Mouse (Mus musculus) thymus, adult 2 months (tissue): ENCODE results near the gene Cep78. TPM values are rescaled to one million over a fixed set of nuclear protein-coding genes. Genes with fewer than 3 reads are reported as not detected.

Source experiments
- DNase-seq: peaks from one replicate; pipeline ENCODE4 v3.0.0; 2021
- H3K27ac ChIP-seq: fragments of 200-500 bp; 2 replicates; pipeline ENCODE4 v1.5.1; 2012; ENCODE audit warnings: low read length, control low read depth; ENCODE audit not compliant: control insufficient read depth, insufficient read depth
- H3K27me3 ChIP-seq: fragments of 200-500 bp; 2 replicates; pipeline ENCODE4 v1.6.1; 2012; ENCODE audit warnings: mild to moderate bottlenecking, low read length, moderate library complexity, mixed read lengths; ENCODE audit not compliant: control insufficient read depth, insufficient read depth
- H3K36me3 ChIP-seq: fragments of 200-500 bp; 2 replicates; pipeline ENCODE4 v1.6.1; 2012; ENCODE audit warnings: mild to moderate bottlenecking, low read length, moderate library complexity; ENCODE audit not compliant: control insufficient read depth, insufficient read depth
- H3K4me1 ChIP-seq: fragments of 200-500 bp; replicated peaks from 2 replicates; pipeline ENCODE4 v1.6.1; 2012; ENCODE audit warnings: low read length; ENCODE audit not compliant: control insufficient read depth, insufficient read depth
- H3K4me3 ChIP-seq: fragments of 200-500 bp; 2 replicates; pipeline ENCODE4 v1.5.1; 2012; ENCODE audit warnings: mild to moderate bottlenecking, low read length, control low read depth, moderate library complexity; ENCODE audit not compliant: control insufficient read depth, insufficient read depth
- CTCF ChIP-seq: fragments of 200-500 bp; IDR thresholded peaks from 2 replicates; pipeline ENCODE4 v1.5.1; 2012; ENCODE audit warnings: mild to moderate bottlenecking, control low read depth, low read length, moderate library complexity, borderline replicate concordance; ENCODE audit not compliant: control insufficient read depth, poor library complexity, insufficient read depth; ENCODE audit errors: extremely low read depth
- POLR2A ChIP-seq: fragments of 200-500 bp; IDR thresholded peaks from 2 replicates; pipeline ENCODE4 v1.6.1; 2012; ENCODE audit warnings: mild to moderate bottlenecking, low read length, control low read depth, moderate library complexity; ENCODE audit not compliant: control insufficient read depth, poor library complexity, insufficient read depth; ENCODE audit errors: extremely low read depth
- WGBS: fragments of 180-500 bp; shearing (Covaris S2); methylation state at CpG from one replicate; pipeline ENCODE4 v1.1.7; 2018; 5-methylcytosine and 5-hydroxymethylcytosine counted together
- polyA plus RNA-seq: library from polyadenylated mRNA; depleted of rRNA; stranded (reverse); fragments of >200 nt; gene quantifications from 2 replicates; pipeline ENCODE4 v1.2.3, GENCODE M21; 2012

The Cep78 gene
- polyA plus RNA-seq, 1 experiment, result 3.8 TPM

DNA sequence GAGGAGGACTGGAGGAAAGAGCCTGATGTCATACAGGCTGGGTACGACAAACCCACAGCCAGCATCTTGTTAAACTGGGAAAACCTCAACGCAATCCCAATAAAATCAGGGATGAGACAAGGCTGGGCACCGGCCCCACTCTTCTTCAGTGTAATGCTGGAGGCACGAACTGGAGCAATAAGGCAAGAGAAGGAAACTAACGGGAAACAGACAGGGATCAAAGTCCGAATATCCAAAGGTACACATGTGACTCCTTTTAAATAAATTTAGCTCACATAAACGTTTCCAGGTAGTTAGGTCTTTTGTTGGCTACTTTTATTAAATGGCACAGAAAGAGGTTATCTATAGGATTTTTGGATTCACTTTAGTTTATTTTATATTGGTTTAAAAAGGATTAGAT is 36.4 kb downstream of the Cep78 start:
- H3K36me3 ChIP-seq, result no peaks in the 10 kb centered on the region
- WGBS, result 94% methylated on average over 7 of the region's 7 CpGs
- H3K4me3 ChIP-seq, result no peak overlapping the region

DNA sequence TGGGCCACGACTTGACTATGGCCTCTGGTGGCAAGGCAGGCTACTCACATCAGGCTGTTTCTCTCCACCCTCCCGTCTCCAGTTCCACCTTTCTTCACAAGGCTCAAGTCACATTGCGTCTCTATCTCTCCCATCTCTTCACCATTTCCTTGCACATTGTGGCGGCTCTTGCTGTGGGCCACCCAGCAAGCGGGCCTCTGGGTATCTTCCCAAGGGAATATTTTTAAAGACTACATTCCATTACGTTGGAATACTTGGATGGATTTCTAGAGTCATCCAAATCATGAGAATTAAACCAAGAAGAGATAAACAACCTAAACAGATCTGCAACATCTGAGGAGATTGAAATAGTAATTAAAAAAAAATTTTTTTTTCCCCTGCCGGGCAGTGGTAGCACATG is 37.6 kb downstream of the Cep78 start, which contains the start of gene Psat1:
Gene Psat1 (minus strand): TSS at position 101 of the 400 bp plus-strand sequence.
- H3K4me3 ChIP-seq, result no peak within 1 kb of the TSS
- whole genome bisulfite sequencing, result 93% methylated on average over 7 of the region's 7 CpGs
- H3K27ac ChIP-seq, result no peak within 1 kb of the TSS
- H3K4me1 ChIP-seq, result no peaks in the 10 kb centered on the region
- TF ChIP-seq POLR2A (no peak), CTCF (no peak)
- DNase-seq, result no peak
- H3K27me3 ChIP-seq, result no peaks in the 10 kb centered on the region
- H3K36me3 ChIP-seq, result no peaks in the 10 kb centered on the region

More for the DNA sequence above, 36.4 kb downstream of the Cep78 start:
- no peak overlapping the region for H3K27ac ChIP-seq
- no peaks in the 10 kb centered on the region for H3K4me1 ChIP-seq
- H3K27me3 ChIP-seq, result no peaks in the 10 kb centered on the region
- DNase-seq, result no peak
- TF ChIP-seq CTCF, result no peak
- TF ChIP-seq POLR2A, result no peak

DNA sequence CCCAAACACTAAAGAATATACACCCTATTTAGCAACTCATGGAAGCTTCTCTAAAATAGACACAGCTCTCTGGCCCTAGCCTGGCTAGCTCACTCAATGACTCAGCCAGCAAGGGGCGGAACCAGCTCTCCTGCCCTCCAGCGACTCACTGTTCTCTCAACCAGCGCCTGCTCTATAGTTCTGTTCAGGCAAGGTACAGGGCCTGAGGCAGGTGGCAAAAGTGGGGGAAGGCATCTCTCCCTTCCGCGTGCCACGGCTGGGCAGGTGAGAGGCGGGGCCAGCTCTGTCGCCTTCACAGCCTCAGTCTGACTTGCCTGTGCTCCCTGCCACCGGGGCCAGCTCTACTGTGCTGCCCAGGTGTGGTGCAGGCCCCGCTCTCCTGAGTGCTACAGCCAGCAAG is 38.1 kb downstream of the Cep78 start:
- WGBS, result 82% methylated on average over 10 of the region's 10 CpGs
- Histone ChIP-seq H3K27me3 (no peaks in the 10 kb centered on the region), H3K27ac (no peak overlapping the region), H3K36me3 (no peaks in the 10 kb centered on the region), H3K4me1 (no peaks in the 10 kb centered on the region), H3K4me3 (no peak overlapping the region)
- TF ChIP-seq POLR2A, result no peak
- no peak for TF ChIP-seq CTCF
- DNase-seq, result no peak

DNA sequence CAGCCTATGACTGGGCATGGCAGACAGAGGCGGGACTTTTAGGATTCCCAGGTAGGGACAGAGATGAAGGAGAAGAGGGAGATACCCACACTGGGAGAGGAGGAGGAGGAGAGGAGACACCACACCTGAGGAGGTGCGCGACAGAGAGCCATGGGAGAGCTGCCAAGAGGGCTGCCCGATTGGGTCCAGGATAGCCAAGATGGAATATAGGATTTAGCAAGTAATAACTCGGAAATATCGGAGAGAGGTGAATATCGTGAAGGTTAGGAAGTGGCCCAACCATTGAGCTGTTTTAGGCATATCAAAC is 41.7 kb downstream of the Cep78 start:
- Histone ChIP-seq H3K27ac (no peak overlapping the region), H3K27me3 (no peaks in the 10 kb centered on the region), H3K4me3 (no peak overlapping the region), H3K4me1 (no peaks in the 10 kb centered on the region), H3K36me3 (no peaks in the 10 kb centered on the region)
- DNase-seq, result no peak
- 97% methylated on average over 7 of the region's 7 CpGs for WGBS
- no peak for TF ChIP-seq POLR2A
- no peak for TF ChIP-seq CTCF

DNA sequence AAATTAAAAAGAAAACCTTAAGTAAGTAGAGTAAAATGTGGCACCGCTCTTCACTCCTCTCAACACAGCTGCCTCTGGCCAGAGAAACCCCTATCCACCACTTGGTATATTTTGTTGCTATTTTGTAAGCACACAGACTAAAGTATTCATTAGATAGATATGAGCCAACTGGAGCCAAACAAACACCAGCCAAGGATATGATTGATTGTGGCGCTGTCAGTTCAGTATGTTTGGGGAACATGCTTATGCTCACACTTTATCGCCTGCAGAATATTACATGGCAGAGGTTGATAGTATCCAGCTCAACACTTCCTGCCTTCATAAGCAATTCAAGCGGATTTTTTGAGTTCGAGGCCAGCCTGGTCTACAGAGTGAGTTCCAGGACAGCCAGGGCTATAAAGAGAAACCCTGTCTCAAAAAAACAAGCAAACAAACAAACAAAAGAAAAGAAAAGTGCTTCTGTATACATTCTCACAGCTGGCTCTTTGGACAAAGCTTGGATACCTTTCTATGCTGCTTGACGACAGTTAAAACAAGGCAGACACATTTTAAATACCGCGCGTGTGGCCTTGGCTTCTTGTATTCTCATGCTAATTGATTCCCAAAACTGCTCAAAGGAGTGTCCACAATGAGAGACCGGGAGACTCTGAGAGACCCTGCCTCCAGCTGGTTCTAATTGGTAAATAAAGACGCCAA is 42.2 kb downstream of the Cep78 start:
- no peak for DNase-seq
- H3K36me3 ChIP-seq, result no peaks in the 10 kb centered on the region
- WGBS, result 92% methylated on average over 11 of the region's 11 CpGs
- TF ChIP-seq CTCF (no peak), POLR2A (no peak)
- no peak overlapping the region for H3K4me3 ChIP-seq
- H3K27me3 ChIP-seq, result no peaks in the 10 kb centered on the region
- H3K4me1 ChIP-seq, result no peaks in the 10 kb centered on the region
- no peak overlapping the region for H3K27ac ChIP-seq

DNA sequence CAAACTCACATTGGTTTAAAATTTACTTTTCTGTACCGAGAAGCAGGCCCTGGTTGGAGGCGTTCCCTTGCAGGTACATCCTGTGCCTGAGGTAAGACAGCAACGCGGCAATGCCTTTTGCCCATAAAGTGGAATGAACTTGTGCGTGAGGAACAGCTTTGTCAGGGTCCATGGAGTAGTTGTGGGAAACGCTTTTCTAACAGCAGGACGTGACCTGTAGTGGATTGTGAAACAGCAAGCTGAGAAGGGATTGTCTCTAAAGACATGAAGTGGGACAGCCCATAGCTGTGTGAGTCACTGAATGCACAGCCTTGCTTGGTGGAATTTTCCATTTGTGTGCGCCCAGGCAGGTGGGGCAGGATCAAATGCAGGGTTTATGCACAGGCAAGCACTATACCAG is 43.4 kb downstream of the Cep78 start:
- Histone ChIP-seq H3K4me1 (no peaks in the 10 kb centered on the region), H3K36me3 (no peaks in the 10 kb centered on the region), H3K27me3 (no peaks in the 10 kb centered on the region), H3K27ac (no peak overlapping the region), H3K4me3 (no peak overlapping the region)
- TF ChIP-seq CTCF, result no peak
- no peak for TF ChIP-seq POLR2A
- no peak for DNase-seq
- WGBS, result 91% methylated on average over 8 of the region's 8 CpGs

DNA sequence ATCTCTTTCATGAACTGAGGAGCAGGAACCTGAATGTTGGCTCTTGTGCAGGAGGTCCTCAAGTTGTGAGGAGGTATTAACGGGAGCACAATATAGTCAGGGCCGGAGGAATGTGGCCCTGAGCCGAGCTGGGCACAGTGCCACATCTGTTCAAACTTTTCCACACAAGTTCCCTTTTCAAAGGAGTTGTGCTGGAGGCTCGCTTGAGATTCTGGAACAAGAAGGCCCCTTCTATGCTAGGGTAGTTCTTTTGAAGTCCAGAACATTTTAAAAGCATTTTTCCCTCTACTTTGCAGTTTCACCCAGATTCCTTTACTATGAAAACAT is 59.1 kb downstream of the Cep78 start:
- WGBS, result 52% methylated on average over 4 of the region's 4 CpGs

More for the DNA sequence above, 59.1 kb downstream of the Cep78 start:
- Histone ChIP-seq H3K36me3 (no peaks in the 10 kb centered on the region), H3K27ac (no peak overlapping the region), H3K4me1 (peaks cover 10% of the 10 kb centered on the region), H3K4me3 (no peak overlapping the region), H3K27me3 (no peaks in the 10 kb centered on the region)
- DNase-seq, result no peak
- TF ChIP-seq POLR2A (no peak), CTCF (no peak)
